Mouse (Mus musculus) E14TG2a.4 (cell line): ENCODE data around the gene Ing2.

Experiments
- CTCF ChIP-seq: conservative IDR thresholded peaks from 2 replicates; pipeline ENCODE4 v1.5.1; 2014; ENCODE audit warnings: low read length
- NANOG ChIP-seq: IDR thresholded peaks from 2 replicates; pipeline ENCODE4 v1.6.1; 2014; ENCODE audit warnings: borderline replicate concordance, low read length, mixed read lengths
- POU5F1 ChIP-seq: IDR thresholded peaks from 2 replicates; pipeline ENCODE4 v1.6.1; 2014; ENCODE audit warnings: low read length, borderline replicate concordance

DNA sequence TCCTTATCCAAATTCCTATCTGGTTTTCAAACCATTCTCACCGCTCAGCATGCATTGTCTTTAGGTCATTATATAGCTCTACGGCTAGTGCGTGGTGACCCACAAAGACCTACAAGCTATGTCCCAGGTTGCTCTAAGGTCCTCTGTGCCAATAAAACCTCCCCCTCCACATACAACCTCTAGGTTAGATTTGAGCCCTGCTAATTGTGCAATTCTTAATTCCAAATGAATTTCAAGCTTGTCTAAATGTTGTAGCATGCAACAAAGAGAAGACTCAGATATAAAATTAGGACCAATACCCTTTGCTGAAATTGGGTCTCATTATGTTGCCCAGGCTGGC is 22.6 kb downstream of the Ing2 start:
- TF ChIP-seq CTCF: no peak
- TF ChIP-seq POU5F1: no peak
- TF ChIP-seq NANOG: no peak
